Mouse (Mus musculus): ENCODE data around the gene Slc36a3. TPM values are rescaled to one million over a fixed set of nuclear protein-coding genes. Genes with fewer than 3 reads are reported as not detected.
"Not testable (repeated sequence)": the region's sequence is repeated elsewhere in the genome, so short reads cannot be mapped to it uniquely, and the experiment has no call there.

Slc36a3 gene
- polyA plus RNA-seq, 1 experiment from 2014 or later, result not detected

DNA sequence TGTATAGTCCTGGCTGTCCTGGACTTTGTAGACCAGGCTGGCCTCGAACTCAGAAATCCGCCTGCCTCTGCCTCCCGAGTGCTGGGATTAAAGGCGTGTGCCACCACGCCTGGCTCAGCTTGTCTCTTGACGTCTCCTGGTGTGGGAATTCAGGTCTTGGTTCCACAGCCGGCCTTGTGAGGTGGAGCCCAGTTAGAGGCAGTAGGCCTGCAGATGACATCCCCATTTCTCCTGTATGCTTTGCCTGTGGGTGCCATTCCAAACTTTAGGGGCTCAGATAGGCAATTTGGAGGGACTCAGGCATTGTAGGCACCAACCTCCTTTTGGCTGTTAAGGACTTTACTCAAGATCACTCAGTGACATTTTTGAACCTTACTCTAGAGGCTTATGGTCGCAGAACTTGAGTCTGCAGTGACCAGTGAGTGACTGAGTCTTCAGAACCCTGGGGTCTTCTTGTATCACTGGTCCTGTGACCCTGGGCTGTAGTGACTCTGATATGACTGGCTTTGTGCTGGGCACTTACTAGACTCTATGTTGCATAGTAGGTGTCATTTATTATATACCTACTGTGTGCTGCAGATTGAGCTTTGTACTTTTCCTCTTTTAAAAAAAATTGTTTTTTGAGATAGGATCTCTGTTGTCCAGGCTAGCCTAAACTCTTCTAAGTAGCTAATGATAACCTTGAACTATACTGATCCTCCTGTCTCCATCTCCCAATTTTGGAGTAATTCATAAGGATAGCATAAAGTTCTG is 52.3 kb downstream of the Slc36a3 start:
- no peak overlapping the region for H3K4me3 ChIP-seq
- no peak overlapping the region for H3K9ac ChIP-seq (replicated peaks)
- no peak overlapping the region for H3K27ac ChIP-seq (replicated peaks)
- WGBS, result 87% methylated on average over 8 of the region's 8 CpGs
- peaks cover 16% of the 10 kb centered on the region for H3K4me1 ChIP-seq
- ATAC-seq (ENCODE audit: low FRiP score, low read depth), result no peak
- no peaks in the 10 kb centered on the region for H3K36me3 ChIP-seq
- no peak overlapping the region for H3K4me2 ChIP-seq (replicated peaks)
- H3K9me3 ChIP-seq, result no peaks in the 10 kb centered on the region
- H3K27me3 ChIP-seq, result peaks cover 3% of the 10 kb centered on the region

DNA sequence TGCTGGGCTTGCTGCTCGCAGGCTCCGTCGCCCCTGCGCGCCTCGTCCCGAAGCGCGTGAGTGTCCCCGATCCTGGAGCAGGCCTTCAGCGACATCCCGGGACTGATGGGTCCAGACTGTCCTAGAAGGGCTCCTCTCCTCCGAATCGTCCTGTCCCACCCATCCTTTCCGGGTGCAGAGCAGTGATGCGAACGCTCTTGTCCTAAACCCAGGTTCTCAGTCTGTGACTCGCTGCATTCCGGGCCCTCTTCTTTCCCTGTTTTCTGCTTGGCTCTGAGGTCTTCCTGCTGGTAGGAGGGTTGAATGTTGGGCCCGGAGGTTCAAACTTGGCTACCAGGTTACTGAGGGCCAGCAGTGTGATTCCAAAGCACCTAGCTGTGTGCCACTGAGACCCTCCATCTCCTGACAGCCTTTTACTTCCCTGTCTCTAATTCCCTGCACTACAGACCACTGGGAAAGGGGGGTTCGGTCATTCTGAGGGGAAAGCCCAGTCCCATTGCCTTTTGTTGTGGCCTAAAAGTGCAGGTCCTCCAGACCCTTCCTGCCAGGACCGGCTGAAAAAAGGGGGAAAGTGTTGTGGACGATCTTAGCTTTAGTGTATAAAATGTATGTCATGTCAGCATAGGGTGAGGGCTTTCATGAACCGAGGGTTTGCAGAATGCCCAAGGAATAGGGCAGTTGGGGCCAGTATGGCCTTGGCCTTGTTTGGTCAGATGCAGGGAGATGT is 53.2 kb downstream of the Slc36a3 start:
- Histone ChIP-seq H3K9me3 (no peaks in the 10 kb centered on the region), H3K4me2 (replicated peaks) (peak overlapping the region; percentile 75), H3K4me3 (peak overlapping the region; percentile 55), H3K9ac (replicated peaks) (peak overlapping the region; percentile 55), H3K27ac (replicated peaks) (peak overlapping the region; percentile 61), H3K27me3 (peaks cover 3% of the 10 kb centered on the region), H3K4me1 (peaks cover 16% of the 10 kb centered on the region), H3K36me3 (no peaks in the 10 kb centered on the region)
- ATAC-seq (ENCODE audit: low FRiP score, low read depth), result no peak
- WGBS, result 15% methylated on average over 24 of the region's 24 CpGs

DNA sequence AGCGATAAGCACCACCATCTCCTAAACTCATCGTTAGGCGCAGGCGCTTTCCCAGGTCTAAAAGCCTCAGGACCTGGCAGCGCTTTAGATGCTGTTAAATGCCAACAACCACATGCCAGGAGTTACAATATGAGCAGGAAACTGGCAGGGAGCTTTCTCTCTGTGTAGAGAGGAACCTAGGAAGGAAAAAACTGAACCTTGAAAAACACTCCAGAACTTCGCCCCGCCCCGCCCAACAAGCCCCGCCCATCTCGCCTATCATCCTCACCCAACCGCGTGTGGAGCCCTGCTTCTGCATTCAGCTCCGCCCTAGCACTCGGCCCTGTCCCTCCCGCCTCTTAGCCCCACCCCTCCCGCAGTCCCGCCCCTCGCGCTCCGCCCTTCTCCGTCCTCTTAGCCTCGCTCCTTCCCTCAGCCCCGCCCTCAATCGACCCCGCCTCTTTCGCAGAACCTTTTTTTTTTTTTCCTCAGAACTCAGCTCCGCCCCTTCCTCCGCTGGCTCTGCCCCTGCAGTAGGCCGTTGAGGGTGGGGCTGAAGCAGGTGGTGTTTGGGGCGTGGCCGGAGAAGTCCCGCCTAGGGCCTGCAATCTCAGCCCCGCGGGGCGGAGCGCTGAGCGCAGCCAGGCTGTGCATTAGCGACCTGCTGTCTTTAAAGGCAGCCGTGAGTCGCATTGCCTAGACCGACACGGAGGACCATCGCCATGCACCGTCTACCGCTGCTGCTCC is 53.9 kb downstream of the Slc36a3 start, which contains the start of gene Gm2a:
Gm2a (plus strand) TSS at position 653 of the 726 bp plus-strand sequence.
- 2% methylated on average over 38 of the region's 45 CpGs for WGBS
- Histone ChIP-seq H3K9ac (replicated peaks) (peak within 1 kb of the TSS; percentile 55), H3K4me2 (replicated peaks) (peak within 1 kb of the TSS; percentile 75), H3K27ac (replicated peaks) (peak within 1 kb of the TSS; percentile 61), H3K9me3 (no peaks in the 10 kb centered on the region), H3K4me1 (peaks cover 16% of the 10 kb centered on the region), H3K27me3 (peaks cover 3% of the 10 kb centered on the region), H3K4me3 (peak within 1 kb of the TSS; percentile 55), H3K36me3 (no peaks in the 10 kb centered on the region)
- peak; percentile 94 for ATAC-seq (ENCODE audit: low FRiP score, low read depth)

DNA sequence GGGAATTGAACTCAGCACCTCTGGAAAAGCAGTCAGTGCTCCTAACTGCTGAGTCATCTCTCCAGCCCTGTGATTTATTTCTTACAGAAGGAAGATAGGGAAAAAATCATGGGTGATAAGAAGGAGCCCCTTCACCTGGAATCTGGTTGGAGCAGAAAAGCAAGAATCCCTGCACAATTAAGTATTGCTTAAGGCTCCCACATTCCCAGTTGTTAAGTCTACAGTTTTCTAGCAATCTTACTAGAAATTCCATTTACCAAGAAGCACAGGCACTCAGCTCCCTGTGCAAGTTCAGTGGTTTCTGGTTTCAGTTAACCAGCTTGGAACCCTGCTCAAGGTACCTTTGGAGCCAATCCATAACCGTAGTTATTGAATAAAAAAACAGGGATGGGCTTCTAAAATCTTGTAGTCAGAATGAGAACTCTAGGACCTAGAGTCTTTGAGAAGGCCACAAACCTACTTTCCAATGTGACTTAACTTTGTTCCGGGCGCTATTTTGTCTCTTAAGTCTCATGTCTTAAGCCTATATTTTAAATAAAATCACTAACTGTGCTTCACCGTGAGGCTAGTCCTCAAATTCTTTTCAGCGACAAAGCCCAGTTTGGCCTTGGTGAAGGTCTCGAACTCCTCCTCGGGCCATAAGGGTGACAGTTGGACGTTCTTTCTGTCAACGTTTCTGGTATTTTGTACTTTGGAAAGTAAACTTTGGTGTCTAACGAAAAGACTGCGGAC is 54.6 kb downstream of the Slc36a3 start:
- no peak for ATAC-seq (ENCODE audit: low FRiP score, low read depth)
- H3K9ac ChIP-seq (replicated peaks), result no peak overlapping the region
- H3K27ac ChIP-seq (replicated peaks), result no peak overlapping the region
- peaks cover 3% of the 10 kb centered on the region for H3K27me3 ChIP-seq
- H3K4me2 ChIP-seq (replicated peaks), result peak overlapping the region; percentile 75
- WGBS, result 43% methylated on average over 11 of the region's 11 CpGs
- H3K9me3 ChIP-seq, result no peaks in the 10 kb centered on the region
- H3K4me1 ChIP-seq, result peaks cover 16% of the 10 kb centered on the region
- no peaks in the 10 kb centered on the region for H3K36me3 ChIP-seq
- peak overlapping the region; percentile 55 for H3K4me3 ChIP-seq

DNA sequence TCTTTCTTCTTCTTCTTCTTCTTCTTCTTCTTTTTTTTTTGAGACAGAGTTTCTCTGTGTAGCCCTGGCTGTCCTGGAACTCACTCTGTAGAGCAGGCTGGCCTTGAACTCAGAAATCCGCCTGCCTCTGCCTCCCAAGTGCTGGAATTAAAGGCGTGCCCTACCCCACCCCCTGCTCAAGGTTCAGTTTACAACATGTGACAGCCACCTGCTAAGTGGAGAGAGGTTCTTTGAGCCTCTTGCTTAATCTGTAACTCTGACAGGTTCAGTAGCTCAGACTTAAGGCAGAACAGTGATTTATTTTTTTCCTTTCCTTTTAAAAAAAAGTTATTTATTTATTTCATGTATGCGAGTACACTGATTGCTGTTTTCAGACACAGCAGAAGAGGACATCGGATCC is 55.2 kb downstream of the Slc36a3 start:
- 84% methylated on average over 4 of the region's 4 CpGs for WGBS
- ATAC-seq (ENCODE audit: low FRiP score, low read depth); H3K27ac ChIP-seq (replicated peaks): not testable (repeated sequence)

DNA sequence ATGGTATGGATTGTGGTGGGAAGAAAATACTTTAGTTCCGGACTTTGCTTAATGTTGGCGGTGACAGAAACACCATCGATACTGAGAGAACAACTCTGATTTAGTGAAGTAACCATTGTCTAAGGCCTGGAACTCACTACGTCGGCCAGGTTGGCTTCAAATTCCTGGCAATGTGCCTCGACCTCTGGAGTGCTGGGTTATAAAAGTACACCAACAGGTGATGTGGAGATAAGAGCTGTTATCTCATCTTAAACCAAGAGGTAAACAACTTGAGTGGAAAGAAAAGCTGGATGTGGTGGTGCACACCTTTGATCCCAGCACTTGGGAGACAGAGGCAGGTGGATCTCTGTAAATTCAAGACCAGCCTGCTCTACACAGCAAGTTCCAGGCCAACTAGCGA is 58.4 kb downstream of the Slc36a3 start:
- 91% methylated on average over 7 of the region's 7 CpGs for WGBS
- no peaks in the 10 kb centered on the region for H3K9me3 ChIP-seq
- ATAC-seq (ENCODE audit: low FRiP score, low read depth), result no peak

More for the DNA sequence above, 55.2 kb downstream of the Slc36a3 start:
- not testable (repeated sequence) for H3K4me3 ChIP-seq; H3K4me2 ChIP-seq (replicated peaks); H3K36me3 ChIP-seq; H3K9me3 ChIP-seq; H3K9ac ChIP-seq (replicated peaks); H3K27me3 ChIP-seq
- H3K4me1 ChIP-seq, result peaks cover 16% of the 10 kb centered on the region

DNA sequence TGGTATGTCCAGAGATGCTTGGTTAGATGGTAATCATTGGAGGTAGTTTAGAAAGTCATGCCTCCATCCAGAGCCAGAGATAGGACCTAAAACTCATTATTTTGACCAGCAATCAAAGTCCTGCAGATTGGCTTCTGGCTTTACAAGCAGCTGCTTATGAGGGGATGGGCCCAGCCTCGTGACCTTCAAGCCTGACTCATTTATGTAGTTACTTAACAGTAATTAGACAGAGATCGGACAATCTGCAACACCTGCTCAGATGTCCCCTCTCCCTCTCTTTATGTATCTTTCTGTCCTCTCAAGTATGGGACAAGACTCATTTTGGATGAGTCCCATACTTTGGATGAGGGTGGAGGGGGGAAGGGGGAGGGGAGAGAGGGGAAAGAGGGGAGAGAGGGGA is 61.6 kb downstream of the Slc36a3 start:
- Histone ChIP-seq H3K9ac (replicated peaks) (no peak overlapping the region), H3K27ac (replicated peaks) (no peak overlapping the region), H3K36me3 (no peaks in the 10 kb centered on the region), H3K4me3 (no peak overlapping the region), H3K4me2 (replicated peaks) (no peak overlapping the region), H3K27me3 (peaks cover 6% of the 10 kb centered on the region; the same call in 1 of the 2 replicates), H3K9me3 (no peaks in the 10 kb centered on the region), H3K4me1 (0 out of 2 replicates have a peak, but pooled peaks cover 3% of the 10 kb centered on the region)
- 78% methylated on average over 2 of the region's 2 CpGs for WGBS
- no peak for ATAC-seq (ENCODE audit: low FRiP score, low read depth)

More for the DNA sequence above, 58.4 kb downstream of the Slc36a3 start:
- no peak overlapping the region for H3K27ac ChIP-seq (replicated peaks)
- no peak overlapping the region for H3K4me2 ChIP-seq (replicated peaks)
- H3K36me3 ChIP-seq, result no peaks in the 10 kb centered on the region
- H3K27me3 ChIP-seq, result peaks cover under 1% of the 10 kb centered on the region; the same call in 1 of the 2 replicates
- H3K9ac ChIP-seq (replicated peaks), result no peak overlapping the region
- H3K4me1 ChIP-seq, result peaks cover 3% of the 10 kb centered on the region; the same call in 1 of the 2 replicates
- no peak overlapping the region for H3K4me3 ChIP-seq

DNA sequence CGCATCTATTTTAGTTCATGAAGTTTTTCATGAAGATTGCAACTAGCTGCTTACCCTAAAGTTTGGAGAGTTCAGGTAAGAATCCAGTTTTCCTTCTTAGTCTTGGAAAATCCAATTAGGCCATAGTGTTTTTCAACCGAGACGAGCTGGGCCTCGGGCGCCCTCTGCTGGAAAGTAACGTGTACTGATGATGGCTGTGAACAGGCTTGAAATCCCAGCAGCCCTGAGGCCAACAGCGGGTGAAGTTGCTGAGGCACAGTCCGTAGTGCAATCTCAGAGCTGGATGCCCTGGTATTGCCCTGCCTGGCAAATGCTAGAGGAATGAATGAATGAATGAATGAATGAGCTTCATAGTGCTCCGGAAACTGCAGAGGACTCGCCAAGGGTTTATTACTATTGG is 64.5 kb downstream of the Slc36a3 start:
- no peak for ATAC-seq (ENCODE audit: low FRiP score, low read depth)
- no peak overlapping the region for H3K4me2 ChIP-seq (replicated peaks)
- WGBS, result 7% methylated on average over 10 of the region's 10 CpGs

DNA sequence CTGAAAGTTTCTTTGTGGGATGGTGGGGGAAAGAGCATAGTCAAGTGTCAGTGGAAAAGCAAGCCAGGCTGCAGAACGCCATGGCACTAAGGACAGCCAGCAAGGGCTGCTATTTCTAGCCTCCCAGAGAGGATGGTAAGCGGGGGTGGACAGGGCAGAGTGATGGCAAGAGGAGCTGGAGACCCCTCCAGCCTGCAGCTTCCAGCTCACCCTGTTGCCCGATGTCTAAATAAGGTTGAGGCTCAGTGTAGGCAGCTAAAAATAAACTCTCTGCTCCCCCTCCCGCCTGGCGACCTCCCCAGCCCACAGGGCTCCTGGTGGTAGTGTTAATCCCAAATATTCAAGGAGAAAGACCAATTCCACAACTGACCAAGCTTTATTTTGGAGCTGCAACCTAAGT is 66.1 kb downstream of the Slc36a3 start:
- H3K9me3 ChIP-seq, result no peaks in the 10 kb centered on the region
- 49% methylated on average over 5 of the region's 5 CpGs for WGBS
- no peaks in the 10 kb centered on the region for H3K36me3 ChIP-seq
- no peak overlapping the region for H3K9ac ChIP-seq (replicated peaks)
- H3K27ac ChIP-seq (replicated peaks), result no peak overlapping the region
- H3K27me3 ChIP-seq, result peaks cover 6% of the 10 kb centered on the region; the same call in 1 of the 2 replicates
- no peak overlapping the region for H3K4me2 ChIP-seq (replicated peaks)
- no peak for ATAC-seq (ENCODE audit: low FRiP score, low read depth)
- no peak overlapping the region for H3K4me3 ChIP-seq
- 0 out of 2 replicates have a peak, but pooled peaks cover 3% of the 10 kb centered on the region for H3K4me1 ChIP-seq

More for the DNA sequence above, 64.5 kb downstream of the Slc36a3 start:
- Histone ChIP-seq H3K9ac (replicated peaks) (no peak overlapping the region), H3K9me3 (no peaks in the 10 kb centered on the region), H3K27me3 (peaks cover 6% of the 10 kb centered on the region; the same call in 1 of the 2 replicates), H3K36me3 (no peaks in the 10 kb centered on the region), H3K27ac (replicated peaks) (no peak overlapping the region), H3K4me3 (no peak overlapping the region), H3K4me1 (0 out of 2 replicates have a peak, but pooled peaks cover 3% of the 10 kb centered on the region)

DNA sequence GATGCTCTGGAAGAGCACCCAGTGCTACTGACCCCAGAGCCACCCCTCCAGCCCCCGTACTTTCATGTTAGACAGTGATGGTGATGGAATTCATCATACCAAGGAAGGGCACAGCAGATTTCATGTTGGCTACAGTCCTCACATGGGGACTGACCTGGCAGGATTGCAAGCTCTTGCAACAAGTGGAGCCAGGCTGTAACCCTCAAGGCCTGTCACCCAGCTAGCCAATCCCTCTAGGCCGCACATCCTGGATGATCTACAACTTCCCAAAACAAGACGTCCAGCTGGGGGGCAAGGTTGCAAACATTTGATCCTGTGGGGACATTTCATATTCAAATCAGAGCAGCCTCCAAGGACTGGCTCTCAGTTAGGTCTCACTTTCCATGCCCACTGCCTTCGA is 66.9 kb downstream of the Slc36a3 start:
- peaks cover 6% of the 10 kb centered on the region; the same call in 1 of the 2 replicates for H3K27me3 ChIP-seq

DNA sequence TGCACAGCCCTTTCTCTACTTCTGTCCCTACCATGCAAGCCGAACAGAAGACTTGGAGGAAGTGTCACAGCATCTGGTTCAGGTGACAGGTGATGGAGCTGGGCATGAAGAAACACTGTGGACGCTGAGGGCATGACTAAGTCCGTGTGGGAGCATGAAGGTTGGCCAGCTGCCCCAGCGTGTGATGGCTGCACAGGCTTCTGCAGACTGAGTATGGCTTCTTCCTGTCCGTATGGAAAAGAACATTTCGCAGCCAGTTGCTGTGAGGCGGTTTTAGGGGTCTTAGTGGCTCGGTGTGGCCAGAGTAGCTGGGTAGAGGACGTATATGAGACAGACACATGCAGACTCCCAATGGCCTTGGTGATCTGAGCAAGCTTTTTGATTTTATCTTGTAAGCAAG is 70.3 kb downstream of the Slc36a3 start:
- ATAC-seq (ENCODE audit: low FRiP score, low read depth), result no peak
- no peak overlapping the region for H3K27ac ChIP-seq (replicated peaks)
- peaks cover 16% of the 10 kb centered on the region for H3K4me1 ChIP-seq
- no peak overlapping the region for H3K4me3 ChIP-seq
- WGBS, result 92% methylated on average over 9 of the region's 9 CpGs
- no peaks in the 10 kb centered on the region for H3K36me3 ChIP-seq
- H3K9me3 ChIP-seq, result no peaks in the 10 kb centered on the region
- H3K9ac ChIP-seq (replicated peaks), result no peak overlapping the region
- H3K27me3 ChIP-seq, result peaks cover 31% of the 10 kb centered on the region
- H3K4me2 ChIP-seq (replicated peaks), result no peak overlapping the region

More for the DNA sequence above, 66.9 kb downstream of the Slc36a3 start:
- WGBS, result 78% methylated on average over 4 of the region's 4 CpGs
- no peaks in the 10 kb centered on the region for H3K9me3 ChIP-seq
- ATAC-seq (ENCODE audit: low FRiP score, low read depth), result no peak
- no peak overlapping the region for H3K9ac ChIP-seq (replicated peaks)
- H3K4me3 ChIP-seq, result no peak overlapping the region
- H3K4me1 ChIP-seq, result 0 out of 2 replicates have a peak, but pooled peaks cover 3% of the 10 kb centered on the region
- no peak overlapping the region for H3K27ac ChIP-seq (replicated peaks)
- H3K36me3 ChIP-seq, result no peaks in the 10 kb centered on the region
- H3K4me2 ChIP-seq (replicated peaks), result no peak overlapping the region

Data from midbrain, embryonic 12.5 days (tissue).